Mouse (Mus musculus): ENCODE measurements at regions not wholly inside any gene's neighbourhood (a gene's known extent, or its start where the extent isn't known, plus 50 kb on each side); places are given as distances from the start of the nearest gene placed in this dataset.

DNA sequence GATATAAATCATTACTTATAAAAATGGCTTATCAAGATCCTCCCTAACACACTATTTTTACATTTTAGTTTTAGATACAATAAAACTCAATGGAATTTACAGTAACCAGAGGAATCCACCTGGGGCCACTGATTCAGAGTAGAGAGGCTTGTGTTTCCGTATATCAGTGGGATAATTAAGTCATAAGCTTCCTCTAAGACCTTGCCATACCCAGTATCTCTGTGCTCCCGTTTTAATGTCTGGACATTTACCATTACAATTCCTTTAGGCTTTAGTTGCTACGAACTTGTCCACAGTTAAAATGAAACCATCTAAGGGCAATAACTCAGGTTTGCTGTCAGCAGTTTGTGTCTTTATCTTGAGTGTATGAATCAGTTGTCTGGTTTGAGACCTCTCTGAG lies 127.9 kb downstream of the Mreg start:
- no peak for ATAC-seq (ENCODE audit: low read depth)
- H3K4me1 ChIP-seq (ENCODE audit: control insufficient read depth, insufficient read depth, low read length) = no peaks in the 10 kb centered on the region

GRCm38 (mm10) chr1:72082366-72082765 lies 129.7 kb downstream of the Mreg start:
- ATAC-seq (ENCODE audit: low read depth) = no peak
- Histone ChIP-seq H3K9ac (replicated peaks; ENCODE audit: low read depth, low read length) (no peak overlapping the region), H3K4me1 (ENCODE audit: control insufficient read depth, insufficient read depth, low read length) (no peaks in the 10 kb centered on the region), H3K36me3 (ENCODE audit: control insufficient read depth, insufficient read depth, low read length) (no peaks in the 10 kb centered on the region), H3K9me3 (ENCODE audit: control insufficient read depth, low read length) (no peaks in the 10 kb centered on the region), H3K4me3 (ENCODE audit: low read depth, low read length) (no peak overlapping the region), H3K4me2 (ENCODE audit: low read depth, low read length) (no peak overlapping the region), H3K27ac (ENCODE audit: low read depth, low read length) (no peak overlapping the region), H3K27me3 (ENCODE audit: control insufficient read depth, insufficient read depth, low read length) (no peaks in the 10 kb centered on the region)
- 87% methylated on average over 4 of the region's 4 CpGs for whole genome bisulfite sequencing

More for the DNA sequence above, 127.9 kb downstream of the Mreg start:
- Histone ChIP-seq H3K27ac (ENCODE audit: low read depth, low read length) (no peak overlapping the region), H3K4me3 (ENCODE audit: low read depth, low read length) (no peak overlapping the region), H3K9me3 (ENCODE audit: control insufficient read depth, low read length) (no peaks in the 10 kb centered on the region), H3K27me3 (ENCODE audit: control insufficient read depth, insufficient read depth, low read length) (no peaks in the 10 kb centered on the region), H3K9ac (replicated peaks; ENCODE audit: low read depth, low read length) (no peak overlapping the region), H3K36me3 (ENCODE audit: control insufficient read depth, insufficient read depth, low read length) (no peaks in the 10 kb centered on the region), H3K4me2 (ENCODE audit: low read depth, low read length) (no peak overlapping the region)
- WGBS = 53% methylated on average over 3 of the region's 3 CpGs

GRCm38 (mm10) chr1:72081811-72082210 lies 130.3 kb downstream of the Mreg start:
- H3K4me2 ChIP-seq (ENCODE audit: low read depth, low read length) = no peak overlapping the region
- ATAC-seq (ENCODE audit: low read depth) = no peak
- 71% methylated on average over 5 of the region's 5 CpGs for WGBS

DNA sequence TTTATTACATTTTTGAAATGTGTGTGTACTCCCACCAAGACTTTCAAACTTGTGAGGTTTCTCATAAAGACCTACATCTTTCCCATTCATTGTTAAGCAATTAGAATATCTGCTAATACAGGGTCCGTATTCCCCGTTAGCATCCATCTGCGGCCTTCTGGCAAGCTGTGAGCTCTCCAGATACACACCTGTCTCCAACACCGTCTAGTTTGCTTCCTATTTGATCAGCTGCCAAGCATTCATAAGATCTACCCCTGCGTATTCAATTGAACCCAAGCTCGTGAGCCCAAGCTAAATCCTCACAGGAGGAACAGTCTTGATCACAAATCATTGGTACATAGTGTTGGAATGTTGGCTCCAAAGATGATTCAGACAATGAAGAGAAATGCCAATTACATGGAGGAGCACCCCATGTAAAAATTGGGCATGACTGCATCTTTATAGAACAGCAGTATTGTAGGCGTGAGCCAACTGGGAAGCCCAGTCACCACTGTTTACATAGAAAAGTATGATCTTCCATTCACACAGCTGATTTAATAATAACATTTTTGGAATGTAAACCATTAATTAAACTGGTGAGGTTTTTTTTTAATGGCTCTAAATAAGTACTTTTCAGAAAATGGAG lies 133.1 kb downstream of the Mreg start:
- Histone ChIP-seq H3K4me1 (ENCODE audit: control insufficient read depth, insufficient read depth, low read length) (no peaks in the 10 kb centered on the region), H3K36me3 (ENCODE audit: control insufficient read depth, insufficient read depth, low read length) (no peaks in the 10 kb centered on the region), H3K9me3 (ENCODE audit: control insufficient read depth, low read length) (no peaks in the 10 kb centered on the region), H3K27me3 (ENCODE audit: control insufficient read depth, insufficient read depth, low read length) (no peaks in the 10 kb centered on the region), H3K4me3 (ENCODE audit: low read depth, low read length) (no peak overlapping the region), H3K27ac (ENCODE audit: low read depth, low read length) (no peak overlapping the region), H3K9ac (replicated peaks; ENCODE audit: low read depth, low read length) (no peak overlapping the region), H3K4me2 (ENCODE audit: low read depth, low read length) (no peak overlapping the region)
- ATAC-seq (ENCODE audit: low read depth) = no peak
- 82% methylated on average over 7 of the region's 7 CpGs for WGBS

More at GRCm38 (mm10) chr1:72081811-72082210, 130.3 kb downstream of the Mreg start:
- Histone ChIP-seq H3K4me1 (ENCODE audit: control insufficient read depth, insufficient read depth, low read length) (no peaks in the 10 kb centered on the region), H3K4me3 (ENCODE audit: low read depth, low read length) (no peak overlapping the region), H3K9me3 (ENCODE audit: control insufficient read depth, low read length) (no peaks in the 10 kb centered on the region), H3K9ac (replicated peaks; ENCODE audit: low read depth, low read length) (no peak overlapping the region), H3K27me3 (ENCODE audit: control insufficient read depth, insufficient read depth, low read length) (no peaks in the 10 kb centered on the region), H3K27ac (ENCODE audit: low read depth, low read length) (no peak overlapping the region), H3K36me3 (ENCODE audit: control insufficient read depth, insufficient read depth, low read length) (no peaks in the 10 kb centered on the region)

DNA sequence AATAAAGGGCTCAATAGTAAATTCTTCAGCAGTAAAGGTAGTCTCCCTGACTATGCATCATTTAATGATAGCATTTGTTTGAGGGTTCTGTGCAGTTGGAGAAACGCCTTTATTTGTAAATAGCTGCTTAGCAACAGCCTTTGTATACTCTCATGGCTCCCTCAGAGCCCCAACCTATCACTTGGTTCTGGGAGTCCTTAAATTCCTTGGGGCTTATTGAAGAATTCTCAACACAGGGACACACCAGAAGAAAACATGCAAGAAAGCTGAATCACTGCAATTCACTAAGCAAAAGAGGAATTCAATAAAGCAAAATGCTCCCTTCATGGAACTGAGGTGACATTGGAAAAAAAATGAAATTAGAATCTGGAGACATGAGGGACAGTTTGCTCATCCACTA lies 135.8 kb downstream of the Mreg start:
- WGBS = 2% methylated on average over 1 of the region's 1 CpGs
- Histone ChIP-seq H3K4me2 (ENCODE audit: low read depth, low read length) (no peak overlapping the region), H3K27me3 (ENCODE audit: control insufficient read depth, insufficient read depth, low read length) (no peaks in the 10 kb centered on the region)

GRCm38 (mm10) chr1:72075464-72075863 lies 136.6 kb downstream of the Mreg start:
- 84% methylated on average over 2 of the region's 2 CpGs for WGBS
- H3K27ac ChIP-seq (ENCODE audit: low read depth, low read length) = no peak overlapping the region
- H3K4me2 ChIP-seq (ENCODE audit: low read depth, low read length) = no peak overlapping the region
- no peaks in the 10 kb centered on the region for H3K4me1 ChIP-seq (ENCODE audit: control insufficient read depth, insufficient read depth, low read length)
- H3K9ac ChIP-seq (replicated peaks; ENCODE audit: low read depth, low read length) = no peak overlapping the region
- no peaks in the 10 kb centered on the region for H3K27me3 ChIP-seq (ENCODE audit: control insufficient read depth, insufficient read depth, low read length)
- no peaks in the 10 kb centered on the region for H3K36me3 ChIP-seq (ENCODE audit: control insufficient read depth, insufficient read depth, low read length)
- no peak for ATAC-seq (ENCODE audit: low read depth)
- H3K9me3 ChIP-seq (ENCODE audit: control insufficient read depth, low read length) = no peaks in the 10 kb centered on the region
- no peak overlapping the region for H3K4me3 ChIP-seq (ENCODE audit: low read depth, low read length)

More for the DNA sequence above, 135.8 kb downstream of the Mreg start:
- no peak overlapping the region for H3K9ac ChIP-seq (replicated peaks; ENCODE audit: low read depth, low read length)
- no peaks in the 10 kb centered on the region for H3K4me1 ChIP-seq (ENCODE audit: control insufficient read depth, insufficient read depth, low read length)
- H3K27ac ChIP-seq (ENCODE audit: low read depth, low read length) = no peak overlapping the region
- ATAC-seq (ENCODE audit: low read depth) = peak; percentile 58; the same call in 1 of the 2 replicates
- H3K4me3 ChIP-seq (ENCODE audit: low read depth, low read length) = no peak overlapping the region
- H3K36me3 ChIP-seq (ENCODE audit: control insufficient read depth, insufficient read depth, low read length) = no peaks in the 10 kb centered on the region
- no peaks in the 10 kb centered on the region for H3K9me3 ChIP-seq (ENCODE audit: control insufficient read depth, low read length)

DNA sequence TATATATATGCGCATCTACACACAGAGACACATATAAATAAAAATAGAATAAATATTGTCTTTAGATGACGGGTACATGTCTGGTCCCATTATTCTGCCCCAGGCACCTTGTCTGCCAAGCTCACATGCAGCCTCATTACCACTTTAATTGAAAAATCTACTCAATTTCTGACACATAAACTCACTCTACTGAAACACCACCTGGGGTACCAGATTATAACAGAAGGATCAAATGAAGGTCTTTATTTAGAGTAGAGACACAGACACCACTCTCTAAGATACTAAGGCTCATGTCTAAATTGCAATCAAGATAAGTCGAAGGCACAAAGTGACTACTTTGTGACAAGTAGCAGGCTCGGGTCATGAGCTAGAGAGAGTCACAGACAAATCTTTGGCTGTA lies 138.9 kb downstream of the Mreg start:
- ATAC-seq (ENCODE audit: low read depth) = peak; percentile 41; the same call in 1 of the 2 replicates
- WGBS = 65% methylated on average over 4 of the region's 4 CpGs
- no peaks in the 10 kb centered on the region for H3K27me3 ChIP-seq (ENCODE audit: control insufficient read depth, insufficient read depth, low read length)
- no peak overlapping the region for H3K4me3 ChIP-seq (ENCODE audit: low read depth, low read length)
- no peak overlapping the region for H3K27ac ChIP-seq (ENCODE audit: low read depth, low read length)
- H3K9ac ChIP-seq (replicated peaks; ENCODE audit: low read depth, low read length) = no peak overlapping the region
- no peaks in the 10 kb centered on the region for H3K36me3 ChIP-seq (ENCODE audit: control insufficient read depth, insufficient read depth, low read length)
- H3K9me3 ChIP-seq (ENCODE audit: control insufficient read depth, low read length) = no peaks in the 10 kb centered on the region
- H3K4me2 ChIP-seq (ENCODE audit: low read depth, low read length) = no peak overlapping the region
- H3K4me1 ChIP-seq (ENCODE audit: control insufficient read depth, insufficient read depth, low read length) = no peaks in the 10 kb centered on the region

GRCm38 (mm10) chr1:72070489-72070888 lies 141.6 kb downstream of the Mreg start:
- ATAC-seq (ENCODE audit: low read depth) = no peak

GRCm38 (mm10) chr1:72069056-72069455 lies 143.1 kb downstream of the Mreg start:
- no peak overlapping the region for H3K27ac ChIP-seq (ENCODE audit: low read depth, low read length)
- no peak for ATAC-seq (ENCODE audit: low read depth)
- no peaks in the 10 kb centered on the region for H3K4me1 ChIP-seq (ENCODE audit: control insufficient read depth, insufficient read depth, low read length)
- no peaks in the 10 kb centered on the region for H3K27me3 ChIP-seq (ENCODE audit: control insufficient read depth, insufficient read depth, low read length)
- no peaks in the 10 kb centered on the region for H3K36me3 ChIP-seq (ENCODE audit: control insufficient read depth, insufficient read depth, low read length)
- H3K9ac ChIP-seq (replicated peaks; ENCODE audit: low read depth, low read length) = no peak overlapping the region
- H3K9me3 ChIP-seq (ENCODE audit: control insufficient read depth, low read length) = no peaks in the 10 kb centered on the region
- 70% methylated on average over 4 of the region's 4 CpGs for WGBS
- H3K4me3 ChIP-seq (ENCODE audit: low read depth, low read length) = no peak overlapping the region
- H3K4me2 ChIP-seq (ENCODE audit: low read depth, low read length) = no peak overlapping the region

More at GRCm38 (mm10) chr1:72070489-72070888, 141.6 kb downstream of the Mreg start:
- Histone ChIP-seq H3K9ac (replicated peaks; ENCODE audit: low read depth, low read length) (no peak overlapping the region), H3K36me3 (ENCODE audit: control insufficient read depth, insufficient read depth, low read length) (no peaks in the 10 kb centered on the region), H3K4me1 (ENCODE audit: control insufficient read depth, insufficient read depth, low read length) (no peaks in the 10 kb centered on the region), H3K9me3 (ENCODE audit: control insufficient read depth, low read length) (no peaks in the 10 kb centered on the region), H3K4me2 (ENCODE audit: low read depth, low read length) (no peak overlapping the region), H3K4me3 (ENCODE audit: low read depth, low read length) (no peak overlapping the region), H3K27me3 (ENCODE audit: control insufficient read depth, insufficient read depth, low read length) (no peaks in the 10 kb centered on the region), H3K27ac (ENCODE audit: low read depth, low read length) (no peak overlapping the region)
- WGBS = 75% methylated on average over 5 of the region's 5 CpGs
